9 mouse cellular contexts compared by ENCODE assay signal in genomic region chr5:114572997-114573396, GRCm38 (mm10). TPM values are rescaled to one million over a fixed set of nuclear protein-coding genes. Genes with fewer than 3 reads are reported as not detected.
DNase-seq lines count a peak whose midpoint lies in the region; ATAC-seq and TF ChIP-seq lines count a peak whose summit lies in the region.
"Had no signal": no experiment of that assay in that cellular context is flagged by ENCODE, and none has a peak within 500 bp of the region (broad histone marks: within the 10 kb centered on the region; RNA-seq: fewer than 3 reads in every experiment).

No protein-coding gene starts in this region.

- no peak for DNase-seq in kidney, postnatal 0 days (ENCODE audit: low spot score)
- no peak for DNase-seq in kidney, postnatal 14 days
- DNase-seq in liver, embryonic 14.5 days (ENCODE audit: low read depth in 3 of 3, low spot score in 3 of 3) = no peak
- no peak for DNase-seq in ovary, postnatal 10 days (ENCODE audit: low spot score)
- DNase-seq in spleen, adult 18-20 months = no peak
- no peak for DNase-seq in cerebellum, postnatal 14 days

- no peak for ATAC-seq in kidney, postnatal 0 days (replicated peaks; ENCODE audit: low FRiP score, low read depth)
- no peak for ATAC-seq in forebrain, embryonic 15.5 days (replicated peaks)
- ATAC-seq in liver, embryonic 14.5 days (ENCODE audit: insufficient read depth) = peak; percentile 17; the same call in 1 of the 2 replicates
- no peak for ATAC-seq in neural tube, embryonic 14.5 days (ENCODE audit: low read depth)

- WGBS in kidney, postnatal 0 days = 33% methylated on average over 2 of the region's 2 CpGs
- 17% methylated on average over 2 of the region's 2 CpGs for WGBS in forebrain, embryonic 15.5 days
- WGBS in liver, embryonic 14.5 days (ENCODE audit: insufficient replicate concordance) = 51% methylated on average over 2 of the region's 2 CpGs
- 9% methylated on average over 2 of the region's 2 CpGs for WGBS in neural tube, embryonic 14.5 days

- H3K4me1 ChIP-seq in kidney, postnatal 0 days (replicated peaks; ENCODE audit: insufficient read depth, low read length) = peaks cover 51% of the 10 kb centered on the region; the same call in 1 of the 2 replicates
- peaks cover 98% of the 10 kb centered on the region for H3K4me1 ChIP-seq in forebrain, embryonic 15.5 days
- no peaks in the 10 kb centered on the region; a peak in 2 of 4 replicates for H3K4me1 ChIP-seq in liver, embryonic 14.5 days (replicated peaks; ENCODE audit: control insufficient read depth in 2 of 2, insufficient read depth in 2 of 2, low read length in 1 of 2)
- peaks cover 81% of the 10 kb centered on the region for H3K4me1 ChIP-seq in neural tube, embryonic 14.5 days (ENCODE audit: control insufficient read depth, insufficient read depth, low read length)

- H3K36me3 ChIP-seq in kidney, postnatal 0 days (ENCODE audit: insufficient read depth, low read length) = no peaks in the 10 kb centered on the region
- H3K36me3 ChIP-seq in forebrain, embryonic 15.5 days = no peaks in the 10 kb centered on the region
- H3K36me3 ChIP-seq in liver, embryonic 14.5 days (replicated peaks; ENCODE audit: control insufficient read depth, insufficient read depth, low read depth) = no peaks in the 10 kb centered on the region
- H3K36me3 ChIP-seq in neural tube, embryonic 14.5 days (ENCODE audit: control insufficient read depth, insufficient read depth, low read length) = no peaks in the 10 kb centered on the region
- H3K36me3 ChIP-seq: lung, embryonic 15.5 days had no signal

- H3K4me3 ChIP-seq in kidney, postnatal 0 days (replicated peaks; ENCODE audit: low read depth, low read length) = no peak overlapping the region
- H3K4me3 ChIP-seq in forebrain, embryonic 15.5 days = no peak overlapping the region
- H3K4me3 ChIP-seq in liver, embryonic 14.5 days (ENCODE audit: insufficient read depth in 1 of 2, low read depth in 2 of 2, low read length in 2 of 2) = no peak overlapping the region
- H3K4me3 ChIP-seq in neural tube, embryonic 14.5 days (ENCODE audit: low read depth, low read length) = no peak overlapping the region
- H3K4me3 ChIP-seq: lung, embryonic 15.5 days had no signal

- no peak overlapping the region for H3K4me2 ChIP-seq in kidney, postnatal 0 days (ENCODE audit: low read length)
- H3K4me2 ChIP-seq in forebrain, embryonic 15.5 days (replicated peaks) = peak overlapping the region; percentile 56
- H3K4me2 ChIP-seq in liver, embryonic 14.5 days (ENCODE audit: low read depth) = no peak overlapping the region
- peak overlapping the region; percentile 77; the same call in 1 of the 2 replicates for H3K4me2 ChIP-seq in neural tube, embryonic 14.5 days (ENCODE audit: low read depth, low read length)
- H3K4me2 ChIP-seq: lung, embryonic 15.5 days had no signal

- H3K27me3 ChIP-seq in kidney, postnatal 0 days (ENCODE audit: insufficient read depth, low read length) = no peaks in the 10 kb centered on the region
- H3K27me3 ChIP-seq in forebrain, embryonic 15.5 days = peaks cover 38% of the 10 kb centered on the region
- peaks cover 41% of the 10 kb centered on the region for H3K27me3 ChIP-seq in liver, embryonic 14.5 days (ENCODE audit: control insufficient read depth, insufficient read depth, low read length)
- no peaks in the 10 kb centered on the region for H3K27me3 ChIP-seq in neural tube, embryonic 14.5 days (ENCODE audit: control insufficient read depth, insufficient read depth, low read length)

- TF ChIP-seq EP300 in liver, embryonic 14.5 days (IDR thresholded peaks at IDR 0.05; ENCODE audit: low read depth) = no peak

- peak overlapping the region; percentile 64; the same call in 1 of the 2 replicates for H3K27ac ChIP-seq in kidney, postnatal 0 days
- H3K27ac ChIP-seq in forebrain, embryonic 15.5 days (replicated peaks) = no peak overlapping the region
- no peak overlapping the region for H3K27ac ChIP-seq in liver, embryonic 14.5 days
- H3K27ac ChIP-seq in neural tube, embryonic 14.5 days (ENCODE audit: low read depth, low read length) = no peak overlapping the region
- H3K27ac ChIP-seq: lung, embryonic 15.5 days had no signal

- no peak for TF ChIP-seq CTCF in kidney, postnatal 0 days (IDR thresholded peaks at IDR 0.05; ENCODE audit: low read depth)
- TF ChIP-seq CTCF in liver, embryonic 14.5 days (IDR thresholded peaks at IDR 0.05; ENCODE audit: low read depth) = no peak

- H3K9me3 ChIP-seq in kidney, postnatal 0 days (replicated peaks; ENCODE audit: low read length) = no peaks in the 10 kb centered on the region
- H3K9me3 ChIP-seq in forebrain, embryonic 15.5 days = no peaks in the 10 kb centered on the region
- no peaks in the 10 kb centered on the region for H3K9me3 ChIP-seq in liver, embryonic 14.5 days (ENCODE audit: control insufficient read depth, low read length)
- no peaks in the 10 kb centered on the region for H3K9me3 ChIP-seq in neural tube, embryonic 14.5 days (ENCODE audit: control insufficient read depth, low read length)
- H3K9me3 ChIP-seq: lung, embryonic 15.5 days had no signal

- H3K9ac ChIP-seq in kidney, postnatal 0 days (ENCODE audit: low read depth, low read length) = no peak overlapping the region
- H3K9ac ChIP-seq in forebrain, embryonic 15.5 days (replicated peaks) = no peak overlapping the region
- H3K9ac ChIP-seq in liver, embryonic 14.5 days (replicated peaks) = no peak overlapping the region
- H3K9ac ChIP-seq in neural tube, embryonic 14.5 days (replicated peaks; ENCODE audit: low read depth, low read length) = no peak overlapping the region
- H3K9ac ChIP-seq: lung, embryonic 15.5 days had no signal

RNA-seq across cellular contexts. Expression of gene Fam222a, which starts 5.2 kb away (rescaled TPM):
- 5.0 and 5.8 TPM in 2 replicates for polyA plus RNA-seq in kidney, postnatal 0 days (2015; fragmentation: Nextera tagmentation; extraction: Ambion mirVana)
- 5.2 and 5.6 TPM in 2 replicates for polyA plus RNA-seq in forebrain, embryonic 15.5 days (2015; fragmentation: Nextera tagmentation; extraction: Ambion mirVana)
- polyA plus RNA-seq in liver, embryonic 14.5 days (2012; rRNA removed) = 0.63 and 0.71 TPM in 2 replicates
- 0.44 and 0.56 TPM in 2 replicates for polyA plus RNA-seq in liver, embryonic 14.5 days (2014; fragmentation: Nextera tagmentation; extraction: Ambion mirVana)
- 5.3 and 7.0 TPM in 2 replicates for polyA plus RNA-seq in neural tube, embryonic 14.5 days (2014; fragmentation: Nextera tagmentation; extraction: Ambion mirVana)

Comparison
In these comparisons a context has a peak if more than half of its experiments do, and no peak if none do; other contexts are left out.
1. H3K4me2 ChIP-seq: peak in forebrain, embryonic 15.5 days (single experiment) and neural tube, embryonic 14.5 days (single experiment); none in kidney, postnatal 0 days (single experiment) and liver, embryonic 14.5 days (single experiment).